Mouse (Mus musculus) stomach, postnatal 0 days (tissue): ENCODE results near the gene Gnmt.

Experiments used
- CTCF ChIP-seq: IDR thresholded peaks from 2 replicates; pipeline ENCODE4 v1.5.1; 2016; ENCODE audit warnings: antibody characterized with exemption, low read depth, mild to moderate bottlenecking, moderate library complexity
- EP300 ChIP-seq: optimal IDR thresholded peaks from 2 replicates; pipeline ENCODE3; 2016; ENCODE audit warnings: antibody characterized with exemption

DNA sequence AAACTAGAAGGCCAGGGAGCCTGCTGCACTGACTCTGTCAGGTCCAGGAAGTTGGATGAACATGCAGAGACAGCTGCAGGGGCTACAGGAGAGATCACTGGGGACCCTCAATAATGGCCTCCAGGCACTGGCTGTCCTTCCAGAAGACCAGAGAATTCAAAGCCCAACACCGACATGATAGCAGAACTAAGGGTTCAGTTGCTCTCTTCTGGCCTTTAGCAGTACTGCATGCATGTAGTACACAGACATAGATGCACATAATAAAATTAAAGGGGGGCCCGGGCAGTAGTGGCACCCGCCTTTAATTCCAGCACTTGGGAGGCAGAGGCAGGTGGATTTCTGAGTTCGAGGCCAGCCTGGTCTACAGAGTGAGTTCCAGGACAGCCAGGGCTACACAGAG, 42.1 kb upstream of the Gnmt start:
- TF ChIP-seq CTCF (peak; percentile 51), EP300 (no peak)
